Mouse (Mus musculus): ENCODE data around the gene Myh4.

GRCm38 (mm10) chr11:67199752-67200151, 38.1 kb upstream of the Myh4 start, which contains the start of gene Myh1:
- TF ChIP-seq POLR2A (IDR thresholded peaks at IDR 0.05; ENCODE audit: borderline replicate concordance, insufficient read depth, low read length) (no peak), CTCF (IDR thresholded peaks at IDR 0.05; ENCODE audit: borderline replicate concordance, insufficient read depth, low read depth, low read length) (no peak)
